Mouse (Mus musculus) midbrain, postnatal 0 days (tissue): ENCODE measurements around the gene Cgn. TPM values are rescaled to one million over a fixed set of nuclear protein-coding genes. Genes with fewer than 3 reads are reported as not detected.
A peak's percentile ranks its signal among the peaks of the same experiment; 100 is the strongest.

Experiments used
- ATAC-seq: fragments of 200-750 bp; cut with Nextera tagmentation; 2 replicates; pipeline ENCODE4 v1.8.0; 2017; ENCODE audit warnings: moderate number of reproducible peaks, mild to moderate bottlenecking, moderate TSS enrichment, moderate library complexity; ENCODE audit not compliant: low FRiP score
- DNase-seq: peaks from one replicate; pipeline ENCODE4 v3.0.0-alpha.2; 2015; ENCODE audit warnings: low spot score
- H3K27ac ChIP-seq: fragments of 300-500 bp; sonication (generic); 2 replicates; pipeline ENCODE4 v1.5.1; 2014; ENCODE audit warnings: low read depth, mild to moderate bottlenecking, low read length, mixed read lengths
- H3K27me3 ChIP-seq: fragments of 300-500 bp; sonication (generic); 2 replicates; pipeline ENCODE4 v1.6.1; 2014; ENCODE audit warnings: low read length, control low read depth, mixed read lengths; ENCODE audit not compliant: insufficient read depth
- H3K36me3 ChIP-seq: fragments of 300-500 bp; sonication (generic); 2 replicates; pipeline ENCODE4 v1.6.1; 2014; ENCODE audit warnings: low read length, control low read depth, mixed read lengths; ENCODE audit not compliant: insufficient read depth
- H3K4me1 ChIP-seq: fragments of 300-500 bp; sonication (generic); 2 replicates; pipeline ENCODE4 v1.6.1; 2014; ENCODE audit warnings: mild to moderate bottlenecking, control low read depth, antibody characterized with exemption, low read length, mixed read lengths; ENCODE audit not compliant: insufficient read depth
- H3K4me2 ChIP-seq: fragments of 300-500 bp; sonication (generic); 2 replicates; pipeline ENCODE4 v1.6.1; 2014; ENCODE audit warnings: low read depth, mild to moderate bottlenecking, low read length, mixed read lengths; ENCODE audit not compliant: poor library complexity, severe bottlenecking
- H3K4me3 ChIP-seq: fragments of 300-500 bp; sonication (generic); 2 replicates; pipeline ENCODE4 v1.5.1; 2014; ENCODE audit warnings: low read depth, mild to moderate bottlenecking, low read length, moderate library complexity
- H3K9ac ChIP-seq: fragments of 300-500 bp; sonication (generic); replicated peaks from 2 replicates; pipeline ENCODE4 v1.6.1; 2014; ENCODE audit warnings: mild to moderate bottlenecking, low read length, moderate library complexity, mixed read lengths; ENCODE audit not compliant: poor library complexity, severe bottlenecking
- H3K9me3 ChIP-seq: fragments of 300-500 bp; sonication (generic); 2 replicates; pipeline ENCODE4 v1.6.1; 2016; ENCODE audit warnings: low read length, control low read depth
- CTCF ChIP-seq: IDR thresholded peaks from 2 replicates; pipeline ENCODE4 v1.5.1; 2016; ENCODE audit warnings: antibody characterized with exemption, mild to moderate bottlenecking
- WGBS: fragments of 180-500 bp; shearing (Covaris S2); extraction: QIAGEN DNeasy Blood & Tissue Kit; methylation state at CpG from one replicate; pipeline ENCODE4 v1.1.7; 2014; 5-methylcytosine and 5-hydroxymethylcytosine counted together
- polyA plus RNA-seq: library from polyadenylated mRNA; unstranded; fragments of >200 nt; fragmentation: Nextera tagmentation; extraction: Ambion mirVana; gene quantifications from 2 replicates; pipeline ENCODE4 v1.2.1, GENCODE M21; 2015
- total RNA-seq: library from RNA; depleted of rRNA; stranded (reverse); fragments of >200 nt; gene quantifications from 2 replicates; pipeline ENCODE4 v1.2.3, GENCODE M21; 2014

Cgn gene
- total and polyA plus RNA-seq, 2 experiments from 2014 or later: 12.4 to 13.6 TPM

- H3K27me3 ChIP-seq: no peaks in the 10 kb centered on the region
- H3K9me3 ChIP-seq: no peaks in the 10 kb centered on the region
- no peak overlapping the region for H3K27ac ChIP-seq
- ATAC-seq (no peak), DNase-seq (no peak)
- H3K4me1 ChIP-seq: no peaks in the 10 kb centered on the region
- H3K9ac ChIP-seq: no peak overlapping the region
- H3K4me3 ChIP-seq: no peak overlapping the region
- TF ChIP-seq CTCF: no peak
- H3K4me2 ChIP-seq: no peak overlapping the region
- H3K36me3 ChIP-seq: no peaks in the 10 kb centered on the region
These were observed 9.9 kb upstream of the Cgn start for GRCm38 (mm10) chr3:94796181-94796580.

GRCm38 (mm10) chr3:94795596-94796140, 9.4 kb upstream of the Cgn start:
- no peaks in the 10 kb centered on the region for H3K36me3 ChIP-seq
- no peak overlapping the region for H3K9ac ChIP-seq
- H3K4me3 ChIP-seq: no peak overlapping the region
- DNase-seq: no peak
- no peak overlapping the region for H3K27ac ChIP-seq
- no peak for ATAC-seq
- no peak overlapping the region for H3K4me2 ChIP-seq
- no peaks in the 10 kb centered on the region for H3K9me3 ChIP-seq
- H3K27me3 ChIP-seq: no peaks in the 10 kb centered on the region
- WGBS: 71% methylated on average over 7 of the region's 7 CpGs
- TF ChIP-seq CTCF: no peak
- H3K4me1 ChIP-seq: no peaks in the 10 kb centered on the region

- H3K36me3 ChIP-seq: no peaks in the 10 kb centered on the region
- no peaks in the 10 kb centered on the region for H3K27me3 ChIP-seq
- no peak overlapping the region for H3K4me3 ChIP-seq
- no peak overlapping the region for H3K9ac ChIP-seq
- no peaks in the 10 kb centered on the region for H3K4me1 ChIP-seq
- 54% methylated on average over 2 of the region's 2 CpGs for WGBS
- no peaks in the 10 kb centered on the region for H3K9me3 ChIP-seq
- ATAC-seq: no peak
- TF ChIP-seq CTCF: no peak
- no peak overlapping the region for H3K4me2 ChIP-seq
- no peak for DNase-seq
- no peak overlapping the region for H3K27ac ChIP-seq
These were observed 8.1 kb upstream of the Cgn start for GRCm38 (mm10) chr3:94794359-94794758.

DNA sequence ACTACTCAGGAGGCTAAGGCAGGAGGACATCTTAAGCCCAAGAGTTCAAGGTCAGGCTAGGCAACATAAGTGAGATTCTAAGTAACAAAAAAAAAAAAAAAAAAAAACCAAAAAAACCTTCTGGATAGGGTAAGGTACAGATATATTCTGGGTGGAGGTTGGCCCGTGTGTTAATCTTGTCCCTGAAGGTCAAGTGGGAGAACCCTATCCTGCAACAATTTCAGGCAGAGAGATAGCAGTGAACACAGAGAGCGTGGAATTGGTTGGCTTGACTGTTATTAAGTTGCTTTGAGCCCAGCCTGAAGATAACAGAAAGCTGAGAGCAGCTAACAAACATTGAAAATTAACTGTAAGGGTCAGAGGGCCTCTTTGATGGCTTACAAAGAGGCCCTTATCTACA, 7.4 kb upstream of the Cgn start:
- no peak overlapping the region for H3K27ac ChIP-seq
- no peaks in the 10 kb centered on the region for H3K9me3 ChIP-seq
- no peaks in the 10 kb centered on the region for H3K36me3 ChIP-seq
- no peak for ATAC-seq
- H3K9ac ChIP-seq: no peak overlapping the region
- WGBS: 90% methylated on average over 2 of the region's 2 CpGs
- H3K27me3 ChIP-seq: no peaks in the 10 kb centered on the region
- TF ChIP-seq CTCF: no peak
- DNase-seq: no peak
- H3K4me1 ChIP-seq: no peaks in the 10 kb centered on the region
- H3K4me3 ChIP-seq: no peak overlapping the region
- no peak overlapping the region for H3K4me2 ChIP-seq

- Histone ChIP-seq H3K36me3 (no peaks in the 10 kb centered on the region), H3K4me3 (no peak overlapping the region), H3K4me2 (no peak overlapping the region), H3K9me3 (no peaks in the 10 kb centered on the region), H3K27ac (no peak overlapping the region), H3K27me3 (no peaks in the 10 kb centered on the region), H3K4me1 (no peaks in the 10 kb centered on the region), H3K9ac (no peak overlapping the region)
- ATAC-seq (no peak), DNase-seq (no peak)
- WGBS: 82% methylated on average over 2 of the region's 2 CpGs
- no peak for TF ChIP-seq CTCF
These were observed 6.0 kb upstream of the Cgn start for GRCm38 (mm10) chr3:94792258-94792657.

DNA sequence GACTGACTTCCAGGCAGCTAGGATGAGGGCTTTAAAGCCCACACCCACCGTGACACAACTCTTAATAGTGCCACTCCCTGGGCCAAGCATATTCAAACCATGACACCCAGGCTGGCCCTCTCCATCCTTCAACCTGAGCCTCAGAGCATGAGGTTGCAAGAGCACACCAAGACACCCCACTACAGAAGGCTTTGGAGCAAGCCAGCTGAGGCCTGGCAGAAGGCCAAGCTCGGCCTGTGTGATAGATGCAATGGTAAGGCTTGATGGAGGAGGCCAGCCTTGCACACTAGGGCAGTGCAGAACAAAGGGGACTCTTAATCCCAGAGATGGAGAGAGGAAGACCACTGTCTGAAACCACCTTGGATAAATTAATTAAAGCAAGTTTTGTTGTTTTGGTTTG, 3.2 kb upstream of the Cgn start:
- H3K4me1 ChIP-seq: no peaks in the 10 kb centered on the region; the same call in 1 of the 2 replicates
- no peaks in the 10 kb centered on the region for H3K27me3 ChIP-seq
- no peaks in the 10 kb centered on the region for H3K36me3 ChIP-seq
- no peak overlapping the region for H3K27ac ChIP-seq
- DNase-seq (peak; percentile 32), ATAC-seq (no peak)
- no peak overlapping the region for H3K4me3 ChIP-seq
- TF ChIP-seq CTCF: no peak
- WGBS: 81% methylated on average over 2 of the region's 2 CpGs
- no peak overlapping the region for H3K9ac ChIP-seq
- no peaks in the 10 kb centered on the region for H3K9me3 ChIP-seq
- no peak overlapping the region for H3K4me2 ChIP-seq
